Mouse (Mus musculus) splenic B cell, adult 2 months (primary cell): ENCODE data around the gene Cel.

Source experiments
- DNase-seq: peaks from one replicate; pipeline ENCODE4 v3.0.0-alpha.2; 2011; ENCODE audit warnings: low read depth, low spot score
- H3K27me3 ChIP-seq: 2 replicates; pipeline ENCODE4 v1.6.1; 2012; ENCODE audit warnings: mild to moderate bottlenecking, low read length, moderate library complexity, mixed read lengths; ENCODE audit not compliant: control insufficient read depth, poor library complexity, insufficient read depth, severe bottlenecking
- H3K36me3 ChIP-seq: 2 replicates; pipeline ENCODE4 v1.6.1; 2012; ENCODE audit warnings: mild to moderate bottlenecking, low read length, moderate library complexity, mixed read lengths; ENCODE audit not compliant: control insufficient read depth, poor library complexity, insufficient read depth, severe bottlenecking

Gene Cel

GRCm38 (mm10) chr2:28597733-28598547 lies 34.7 kb upstream of the Cel start:
- H3K27me3 ChIP-seq = no peaks in the 10 kb centered on the region
- DNase-seq = no peak
- no peaks in the 10 kb centered on the region for H3K36me3 ChIP-seq

GRCm38 (mm10) chr2:28596998-28597397 lies 33.8 kb upstream of the Cel start:
- no peaks in the 10 kb centered on the region for H3K36me3 ChIP-seq
- DNase-seq = peak; percentile 24

GRCm38 (mm10) chr2:28596021-28596420 lies 32.8 kb upstream of the Cel start:
- no peaks in the 10 kb centered on the region for H3K36me3 ChIP-seq
- H3K27me3 ChIP-seq = no peaks in the 10 kb centered on the region
- no peak for DNase-seq

More at GRCm38 (mm10) chr2:28596998-28597397, 33.8 kb upstream of the Cel start:
- no peaks in the 10 kb centered on the region for H3K27me3 ChIP-seq

DNA sequence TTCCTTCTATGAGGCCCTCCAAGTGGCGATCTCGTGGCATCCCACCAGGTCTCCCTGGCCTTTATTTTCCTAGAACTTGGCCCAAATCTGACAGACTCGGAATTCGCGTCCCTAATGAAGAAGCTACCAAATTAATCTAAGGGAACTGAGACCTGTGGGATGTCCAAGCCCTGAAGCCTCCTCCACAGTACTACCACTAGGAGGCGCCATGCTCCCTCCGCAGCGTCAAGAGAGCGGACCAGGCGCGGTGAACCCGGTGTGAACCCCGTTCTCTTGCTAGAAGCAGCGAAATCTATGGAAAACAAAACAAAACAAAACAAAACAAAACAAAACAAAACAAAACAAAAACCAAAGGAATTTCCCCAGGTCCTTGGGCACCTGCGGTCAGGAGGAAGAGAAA lies 29.6 kb upstream of the Cel start:
- Histone ChIP-seq H3K27me3 (no peaks in the 10 kb centered on the region), H3K36me3 (no peaks in the 10 kb centered on the region)
- DNase-seq = peak; percentile 86

- H3K36me3 ChIP-seq = no peaks in the 10 kb centered on the region
- H3K27me3 ChIP-seq = no peaks in the 10 kb centered on the region
- no peak for DNase-seq
Measured at GRCm38 (mm10) chr2:28591479-28591878, 28.3 kb upstream of the Cel start.

DNA sequence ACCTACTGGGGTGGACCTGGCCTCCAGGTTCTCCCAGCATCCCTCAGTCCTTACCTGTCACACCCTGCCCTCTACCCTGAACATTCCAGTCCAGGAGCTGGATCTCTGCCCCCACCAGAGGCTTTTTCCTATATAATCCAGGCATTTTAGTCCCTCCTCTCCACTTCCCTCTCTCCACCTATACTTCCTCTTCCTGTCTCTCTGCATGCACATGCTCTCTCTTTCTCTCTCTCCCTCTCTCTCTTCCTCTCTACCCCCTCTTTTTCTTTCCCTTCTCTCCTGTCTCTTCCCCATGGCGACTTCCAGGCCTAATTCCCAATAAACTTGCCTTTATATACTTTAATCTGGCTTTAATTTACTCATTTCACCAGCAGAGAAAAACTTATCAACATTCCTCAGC lies 25.4 kb upstream of the Cel start:
- DNase-seq = no peak
- Histone ChIP-seq H3K27me3 (no peaks in the 10 kb centered on the region), H3K36me3 (no peaks in the 10 kb centered on the region)

DNA sequence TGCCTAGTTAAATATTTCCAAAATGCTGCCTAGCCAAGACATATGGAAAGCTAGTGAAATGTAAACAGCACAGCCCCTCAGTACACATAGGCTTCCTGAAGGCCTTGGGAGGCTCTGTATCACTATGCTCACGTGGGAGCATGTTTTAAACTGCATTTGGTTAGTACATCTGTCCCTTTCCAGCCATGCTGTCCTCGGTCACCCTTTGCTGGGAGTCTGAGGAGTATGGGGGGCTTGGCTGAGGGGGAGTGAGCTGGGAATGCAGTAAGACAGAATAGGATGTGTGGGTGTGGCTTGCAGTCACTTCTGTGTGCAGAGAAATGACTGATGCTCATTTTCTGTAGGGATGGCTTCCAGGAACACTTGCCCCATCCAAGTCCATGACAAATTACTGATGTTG lies 22.5 kb upstream of the Cel start:
- H3K36me3 ChIP-seq = no peaks in the 10 kb centered on the region
- no peaks in the 10 kb centered on the region for H3K27me3 ChIP-seq
- DNase-seq = no peak

- no peaks in the 10 kb centered on the region for H3K36me3 ChIP-seq
- DNase-seq = peak; percentile 94
Measured at GRCm38 (mm10) chr2:28585043-28585571, 21.9 kb upstream of the Cel start.

GRCm38 (mm10) chr2:28583651-28584050 lies 20.4 kb upstream of the Cel start, which contains the start of gene Gtf3c5:
TSS of gene Gtf3c5 (minus strand) at chr2:28583751.
- H3K36me3 ChIP-seq = no peaks in the 10 kb centered on the region; the same call in 1 of the 2 replicates
- no peaks in the 10 kb centered on the region for H3K27me3 ChIP-seq
- no peak for DNase-seq

More at GRCm38 (mm10) chr2:28585043-28585571, 21.9 kb upstream of the Cel start:
- no peaks in the 10 kb centered on the region for H3K27me3 ChIP-seq

DNA sequence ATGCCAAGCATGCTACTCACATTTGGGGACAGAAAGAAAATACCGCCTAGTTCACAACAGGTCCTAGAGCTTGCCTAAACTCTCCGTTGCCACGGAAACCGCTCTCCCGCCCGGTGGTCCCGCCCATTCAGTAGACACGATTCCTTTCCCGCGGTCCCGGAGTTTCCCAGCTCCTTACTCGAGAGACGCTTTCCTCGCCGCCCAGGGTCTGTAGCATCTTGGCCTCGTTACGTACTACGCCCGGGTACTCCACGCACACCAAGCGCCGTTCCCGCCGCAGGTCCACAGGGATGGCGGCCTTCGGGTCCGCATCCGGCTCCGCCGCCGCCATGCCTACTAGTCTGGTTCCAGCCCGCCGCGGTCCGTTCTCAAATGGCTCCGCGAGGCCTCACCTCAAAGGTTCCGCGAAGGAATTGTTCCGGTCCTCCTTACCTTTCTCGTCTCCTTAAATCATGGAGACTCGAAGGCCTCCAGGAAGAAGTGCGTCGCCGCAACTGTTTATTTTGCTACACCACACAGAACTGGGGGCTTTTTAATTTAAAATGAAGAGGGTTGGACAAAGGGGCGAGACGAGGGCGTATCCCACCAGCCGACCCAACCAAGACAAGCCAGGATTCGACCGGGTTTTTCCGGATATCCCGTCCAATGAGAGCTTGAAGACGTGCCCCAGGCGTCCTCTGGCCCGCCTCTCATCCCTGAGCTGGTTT lies 19.6 kb upstream of the Cel start:
- DNase-seq = peak; percentile 87
- Histone ChIP-seq H3K36me3 (no peaks in the 10 kb centered on the region; the same call in none of the 2 replicates), H3K27me3 (no peaks in the 10 kb centered on the region)

- H3K27me3 ChIP-seq = no peaks in the 10 kb centered on the region
- peaks cover 1% of the 10 kb centered on the region for H3K36me3 ChIP-seq
- peak; percentile 64 for DNase-seq
Measured at GRCm38 (mm10) chr2:28578003-28578402, 14.8 kb upstream of the Cel start.

GRCm38 (mm10) chr2:28576815-28577214 lies 13.6 kb upstream of the Cel start:
- no peaks in the 10 kb centered on the region for H3K27me3 ChIP-seq
- DNase-seq = no peak

DNA sequence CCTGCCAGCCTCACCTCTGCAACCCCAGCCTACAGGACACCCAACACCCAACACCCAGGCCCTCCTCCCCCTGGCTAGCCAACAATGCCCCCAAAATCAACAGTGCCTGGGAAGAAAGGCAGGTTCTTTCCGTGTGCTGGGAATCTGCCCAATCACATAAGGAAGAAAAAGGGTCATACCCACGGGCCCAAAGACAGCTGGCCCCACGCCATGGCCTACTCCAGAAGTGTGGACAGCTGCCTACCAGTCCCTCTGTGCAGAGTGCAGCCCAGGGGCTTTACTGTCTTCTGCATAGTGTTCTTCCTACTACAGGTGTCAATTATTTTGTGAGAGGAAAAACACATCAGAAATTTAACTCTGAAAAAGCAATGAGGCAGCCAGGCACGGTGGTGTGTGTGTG lies 12.1 kb upstream of the Cel start:
- Histone ChIP-seq H3K36me3 (peaks cover 4% of the 10 kb centered on the region), H3K27me3 (no peaks in the 10 kb centered on the region)
- DNase-seq = no peak

More at GRCm38 (mm10) chr2:28576815-28577214, 13.6 kb upstream of the Cel start:
- H3K36me3 ChIP-seq = peaks cover 1% of the 10 kb centered on the region

- DNase-seq = no peak
- Histone ChIP-seq H3K36me3 (peaks cover 2% of the 10 kb centered on the region), H3K27me3 (no peaks in the 10 kb centered on the region)
Measured at GRCm38 (mm10) chr2:28569903-28570302, 6.7 kb upstream of the Cel start.

- no peaks in the 10 kb centered on the region for H3K27me3 ChIP-seq
- no peak for DNase-seq
- H3K36me3 ChIP-seq = peaks cover 2% of the 10 kb centered on the region; the same call in 1 of the 2 replicates
Measured at GRCm38 (mm10) chr2:28566545-28566944, 3.3 kb upstream of the Cel start.
